Mouse (Mus musculus) liver, embryonic 14.5 days (tissue): ENCODE measurements around the gene Ctsl. TPM values are rescaled to one million over a fixed set of nuclear protein-coding genes. Genes with fewer than 3 reads are reported as not detected.
A peak's percentile ranks its signal among the peaks of the same experiment; 100 is the strongest.

Experiments
- ATAC-seq: fragments of 200-750 bp; cut with Nextera tagmentation; 2 replicates; pipeline ENCODE4 v1.8.0; 2017; ENCODE audit warnings: moderate number of reproducible peaks, mild to moderate bottlenecking, moderate library complexity; ENCODE audit not compliant: insufficient read depth
- DNase-seq, 3 experiments: peaks; one replicate each; pipeline ENCODE4 v3.0.0-alpha.2; 2012 to 2013; ENCODE audit warnings: low read depth in 3 of 3, low spot score in 3 of 3
- H3K27ac ChIP-seq: fragments of 300-500 bp; sonication (generic); 2 replicates; pipeline ENCODE4 v1.5.1; 2014; ENCODE audit warnings: moderate library complexity, mild to moderate bottlenecking, control low read depth, inconsistent platforms
- H3K27me3 ChIP-seq: fragments of 300-500 bp; sonication (generic); 2 replicates; pipeline ENCODE4 v1.6.1; 2014; ENCODE audit warnings: mild to moderate bottlenecking, low read length, moderate library complexity; ENCODE audit not compliant: control insufficient read depth, insufficient read depth
- H3K36me3 ChIP-seq: fragments of 300-500 bp; sonication (generic); replicated peaks from 2 replicates; pipeline ENCODE4 v1.6.1; 2014; ENCODE audit warnings: low read depth; ENCODE audit not compliant: control insufficient read depth, insufficient read depth
- H3K4me1 ChIP-seq, 2 experiments: fragments of 200-500 bp in 1 of 2; fragments of 300-500 bp in 1 of 2; sonication (generic) in 1 of 2; replicated peaks; 2 replicates each; pipeline ENCODE4 v1.6.1; 2012 to 2014; ENCODE audit warnings: antibody characterized with exemption in 1 of 2, inconsistent platforms in 1 of 2, low read length in 1 of 2; ENCODE audit not compliant: control insufficient read depth in 2 of 2, insufficient read depth in 2 of 2
- H3K4me2 ChIP-seq: fragments of 300-500 bp; sonication (generic); 2 replicates; pipeline ENCODE4 v1.6.1; 2014; ENCODE audit warnings: low read depth, mild to moderate bottlenecking, control low read depth, moderate library complexity
- H3K4me3 ChIP-seq, 2 experiments: fragments of 200-500 bp in 1 of 2; fragments of 300-500 bp in 1 of 2; sonication (generic) in 1 of 2; 2 replicates each; pipeline ENCODE4 v1.5.1; 2012 to 2014; ENCODE audit warnings: low read depth in 2 of 2, low read length in 2 of 2, mild to moderate bottlenecking in 2 of 2, control low read depth in 1 of 2, inconsistent platforms in 1 of 2, moderate library complexity in 1 of 2; ENCODE audit not compliant: insufficient read depth in 1 of 2
- H3K9ac ChIP-seq: fragments of 300-500 bp; sonication (generic); replicated peaks from 2 replicates; pipeline ENCODE4 v1.6.1; 2014; ENCODE audit warnings: mild to moderate bottlenecking, control low read depth, moderate library complexity
- H3K9me3 ChIP-seq: fragments of 300-500 bp; sonication (generic); 2 replicates; pipeline ENCODE4 v1.6.1; 2016; ENCODE audit warnings: low read length, mixed read lengths; ENCODE audit not compliant: control insufficient read depth
- CTCF ChIP-seq: IDR thresholded peaks from 2 replicates; pipeline ENCODE4 v1.5.1; 2016; ENCODE audit warnings: antibody characterized with exemption, low read depth, control low read depth
- EP300 ChIP-seq: IDR thresholded peaks from 2 replicates; pipeline ENCODE4 v1.6.1; 2016; ENCODE audit warnings: antibody characterized with exemption, low read depth
- WGBS: fragments of 180-500 bp; shearing (Covaris S2); extraction: QIAGEN DNeasy Blood & Tissue Kit; methylation state at CpG from one replicate; pipeline ENCODE4 v1.1.7; 2014; ENCODE audit not compliant: insufficient replicate concordance; 5-methylcytosine and 5-hydroxymethylcytosine counted together
- polyA plus RNA-seq, 2 experiments: library from polyadenylated mRNA; depleted of rRNA in 1 of 2; stranded (reverse) in 1 of 2; unstranded in 1 of 2; fragments of >200 nt; fragmentation: Nextera tagmentation in 1 of 2; extraction: Ambion mirVana in 1 of 2; gene quantifications; 2 replicates each; pipeline versions ENCODE4 v1.2.1 to v1.2.3; 2012 to 2014

The Ctsl gene
- polyA plus RNA-seq, 2 experiments = 82.2 to 135 TPM

- DNase-seq = no peak
- TF ChIP-seq EP300 (no peak), CTCF (no peak)
- no peak overlapping the region for H3K4me3 ChIP-seq
These were observed 7.9 kb upstream of the Ctsl start for GRCm38 (mm10) chr13:64378601-64379000.

DNA sequence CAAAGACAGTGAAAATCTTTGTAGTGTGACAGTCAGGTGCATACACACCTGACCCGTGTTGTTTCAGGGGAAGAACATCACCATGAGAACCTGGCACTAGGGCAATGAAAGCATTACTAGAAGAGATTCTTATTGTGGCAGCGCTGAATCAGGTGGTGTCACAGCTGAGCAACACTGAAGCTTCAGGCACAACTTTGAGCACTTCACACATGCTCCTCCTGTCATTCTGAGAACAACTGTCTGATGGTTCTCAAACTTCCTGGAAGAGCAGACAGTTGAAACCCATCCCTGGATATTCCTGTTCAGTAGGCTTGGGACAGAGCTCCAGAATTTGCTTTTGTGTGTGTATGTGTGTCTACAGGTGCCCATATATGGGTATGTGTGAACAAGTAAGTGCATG lies 5.8 kb upstream of the Ctsl start:
- Histone ChIP-seq H3K4me3 (no peak overlapping the region), H3K4me1 (0 out of 4 replicates have a peak, but pooled peaks cover 0 to 2% of the 10 kb centered on the region in 2 experiments), H3K27me3 (no peaks in the 10 kb centered on the region), H3K27ac (no peak overlapping the region), H3K4me2 (no peak overlapping the region), H3K9me3 (no peaks in the 10 kb centered on the region), H3K36me3 (no peaks in the 10 kb centered on the region), H3K9ac (no peak overlapping the region)
- DNase-seq (no peak), ATAC-seq (no peak)
- WGBS = 63% methylated on average over 2 of the region's 2 CpGs
- TF ChIP-seq CTCF (no peak), EP300 (no peak)

More at GRCm38 (mm10) chr13:64378601-64379000, 7.9 kb upstream of the Ctsl start:
- Histone ChIP-seq H3K27ac (no peak overlapping the region), H3K36me3 (no peaks in the 10 kb centered on the region), H3K9me3 (no peaks in the 10 kb centered on the region), H3K9ac (no peak overlapping the region), H3K4me1 (0 out of 4 replicates have a peak, but pooled peaks cover 0 to 2% of the 10 kb centered on the region in 2 experiments), H3K4me2 (no peak overlapping the region), H3K27me3 (no peaks in the 10 kb centered on the region)
- ATAC-seq = no peak
- 60% methylated on average over 4 of the region's 4 CpGs for WGBS

- 13% methylated on average over 7 of the region's 7 CpGs for WGBS
- no peak for DNase-seq
These were observed 4.5 kb upstream of the Ctsl start for GRCm38 (mm10) chr13:64375160-64375559.

DNA sequence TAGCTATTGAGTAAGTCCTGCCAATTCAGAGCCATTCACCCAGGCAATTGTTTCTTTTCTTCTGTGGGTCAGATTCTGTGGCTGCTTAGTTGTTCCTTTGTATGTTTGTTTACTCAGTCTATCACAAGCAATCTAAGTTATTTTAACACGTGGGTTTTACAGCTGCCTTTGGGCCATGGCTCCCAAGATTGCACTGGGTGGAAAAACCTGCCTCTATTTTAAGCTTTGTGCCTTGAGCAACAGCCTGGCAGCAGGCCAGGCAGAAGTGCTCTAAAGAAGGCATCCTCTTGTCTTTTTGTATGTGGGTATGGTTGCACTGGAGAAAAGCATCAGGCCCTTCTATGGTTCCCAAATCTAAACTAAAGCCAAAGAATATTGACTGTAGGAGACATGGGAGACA lies 3.0 kb upstream of the Ctsl start:
- no peaks in the 10 kb centered on the region for H3K27me3 ChIP-seq
- WGBS = 10% methylated on average over 1 of the region's 1 CpGs
- H3K4me3 ChIP-seq = no peak overlapping the region
- no peak overlapping the region for H3K9ac ChIP-seq
- DNase-seq (no peak), ATAC-seq (no peak)
- no peak overlapping the region for H3K4me2 ChIP-seq
- TF ChIP-seq EP300 = no peak
- no peak for TF ChIP-seq CTCF
- no peak overlapping the region for H3K27ac ChIP-seq
- no peaks in the 10 kb centered on the region for H3K9me3 ChIP-seq
- no peaks in the 10 kb centered on the region for H3K36me3 ChIP-seq
- peaks cover 0 to 8% of the 10 kb centered on the region in 2 experiments; a peak in 1 of 4 replicates for H3K4me1 ChIP-seq

More at GRCm38 (mm10) chr13:64375160-64375559, 4.5 kb upstream of the Ctsl start:
- H3K27me3 ChIP-seq = no peaks in the 10 kb centered on the region
- no peak overlapping the region for H3K9ac ChIP-seq
- H3K27ac ChIP-seq = no peak overlapping the region
- no peaks in the 10 kb centered on the region for H3K36me3 ChIP-seq
- no peaks in the 10 kb centered on the region for H3K9me3 ChIP-seq
- TF ChIP-seq EP300 = no peak
- no peak for TF ChIP-seq CTCF
- ATAC-seq = no peak
- no peak overlapping the region for H3K4me3 ChIP-seq
- H3K4me2 ChIP-seq = no peak overlapping the region
- H3K4me1 ChIP-seq = peaks cover 0 to 2% of the 10 kb centered on the region in 2 experiments; a peak in 1 of 4 replicates

DNA sequence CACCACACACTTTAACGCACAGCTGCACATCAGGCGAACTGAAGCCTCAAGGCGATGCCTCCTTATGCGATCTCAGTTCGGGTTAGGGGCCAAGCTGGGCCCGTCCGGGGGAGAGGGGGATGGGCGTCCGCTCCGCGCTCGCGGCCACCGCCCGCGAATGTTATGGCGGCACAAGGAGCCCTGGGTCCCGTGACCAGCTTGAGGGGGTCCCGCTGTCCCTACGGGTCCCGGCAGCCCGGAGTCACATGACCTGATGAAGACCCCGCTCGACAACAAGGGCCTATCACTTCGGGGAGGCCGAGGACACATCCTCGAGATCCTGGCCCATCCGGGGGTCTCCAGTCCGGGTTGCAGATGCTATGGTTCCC lies 901 bp downstream of the Ctsl start:
- H3K27ac ChIP-seq = no peak overlapping the region

More for the DNA sequence above, 901 bp downstream of the Ctsl start:
- Histone ChIP-seq H3K4me2 (peak overlapping the region; percentile 74), H3K9ac (peak overlapping the region; percentile 49), H3K4me1 (peaks cover 0 to 6% of the 10 kb centered on the region in 2 experiments; a peak in 1 of 4 replicates), H3K36me3 (no peaks in the 10 kb centered on the region), H3K9me3 (no peaks in the 10 kb centered on the region), H3K27me3 (no peaks in the 10 kb centered on the region), H3K4me3 (peak overlapping the region; percentile 63 to 71)
- TF ChIP-seq CTCF = no peak
- DNase-seq = no peak
- ATAC-seq = peak; percentile 45
- 1% methylated on average over 29 of the region's 29 CpGs for WGBS
